Mouse (Mus musculus) left cerebral cortex, adult 8-10 months (tissue): ENCODE data around the gene Gm14440. TPM values are rescaled to one million over a fixed set of nuclear protein-coding genes. Genes with fewer than 3 reads are reported as not detected.
"Not testable (repeated sequence)": the region's sequence is repeated elsewhere in the genome, so short reads cannot be mapped to it uniquely, and the experiment has no call there.

ENCODE experiments used
- DNase-seq, 2 experiments: peaks; one replicate each; pipeline ENCODE4 v3.0.0; 2022; ENCODE audit warnings: low spot score in 2 of 2
- total RNA-seq, 4 experiments: library from RNA; stranded (reverse); gene quantifications; 2 replicates each; pipeline ENCODE4 v1.2.4; 2022

The Gm14440 gene
- 1 to 10 TPM in 2 of 4 experiments, not detected in 2; 3.9 to 4.0 TPM for total RNA-seq

DNA sequence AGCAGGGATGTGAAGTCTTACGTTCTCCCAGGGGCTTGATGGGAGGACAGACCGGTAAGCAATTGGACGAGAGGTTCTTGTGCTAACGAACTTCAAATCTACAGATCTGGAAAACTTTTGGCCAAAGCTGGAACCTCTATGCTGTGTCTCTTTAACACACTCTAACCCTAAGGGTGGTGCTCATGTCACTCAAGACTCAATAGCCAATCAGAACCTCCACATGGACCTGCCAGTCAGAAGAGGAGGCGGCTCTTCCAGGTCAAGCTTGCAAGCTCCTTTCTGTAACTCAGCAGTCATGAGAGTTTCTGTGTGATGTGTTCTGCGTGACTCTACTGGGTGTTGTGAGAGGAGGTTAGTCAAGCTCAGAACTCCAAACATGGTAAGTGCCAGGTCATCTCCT lies at the start of gene Gm14440:
Gene Gm14440 (plus strand): TSS at position 301 of the 400 bp plus-strand sequence.
- not testable (repeated sequence) for DNase-seq

Other genes with a start within 250 kb of the Gm14440 start
- 1 to 10 TPM in 2 of 4 experiments, under 1 TPM in 1, not detected in 1; 0.89 to 1.3 (median 1.1) TPM for gene Gm14393, start 207.3 kb upstream of the Gm14440 start, total RNA-seq
- gene Gm14399, start 133.1 kb upstream of the Gm14440 start, total RNA-seq, result 10 to 100 TPM; 14.4 to 16.6 (median 16.0) TPM
- gene Gm14443, start 99.3 kb upstream of the Gm14440 start, total RNA-seq, result 1 to 10 TPM; 6.2 to 8.9 (median 7.0) TPM
- gene Gm14391, start 68.2 kb upstream of the Gm14440 start, total RNA-seq, result 100 to 1,000 TPM in 1 of 4 experiments, 10 to 100 TPM in 3; 88.1 to 106 (median 91.0) TPM
- gene Gm4631, start 63.1 kb downstream of the Gm14440 start, total RNA-seq, result 10 to 100 TPM; 55.3 to 66.2 (median 60.6) TPM
- 1 to 10 TPM; 5.6 to 8.7 (median 7.3) TPM for gene Zfp968, start 97.3 kb downstream of the Gm14440 start, total RNA-seq
- gene Gm4724, start 160.7 kb downstream of the Gm14440 start, total RNA-seq, result 10 to 100 TPM in 3 of 4 experiments, 1 to 10 TPM in 1; 6.8 to 14.4 (median 13.0) TPM
- gene Zfp965, start 194.9 kb downstream of the Gm14440 start, total RNA-seq, result 1 to 10 TPM; 3.4 to 6.6 (median 4.8) TPM